Mouse (Mus musculus) cerebellum, adult 2 months (tissue): ENCODE measurements around the gene Ercc1.

Source experiments
- CTCF ChIP-seq: fragments of 200-500 bp; IDR thresholded peaks from 2 replicates; pipeline ENCODE4 v1.5.1; 2011; ENCODE audit warnings: low read depth, mild to moderate bottlenecking, control low read depth, low read length, moderate library complexity, borderline replicate concordance; ENCODE audit not compliant: insufficient read depth
- POLR2A ChIP-seq: fragments of 200-500 bp; IDR thresholded peaks from 2 replicates; pipeline ENCODE4 v1.6.1; 2011; ENCODE audit warnings: low read length, control low read depth, borderline replicate concordance; ENCODE audit not compliant: insufficient read depth

DNA sequence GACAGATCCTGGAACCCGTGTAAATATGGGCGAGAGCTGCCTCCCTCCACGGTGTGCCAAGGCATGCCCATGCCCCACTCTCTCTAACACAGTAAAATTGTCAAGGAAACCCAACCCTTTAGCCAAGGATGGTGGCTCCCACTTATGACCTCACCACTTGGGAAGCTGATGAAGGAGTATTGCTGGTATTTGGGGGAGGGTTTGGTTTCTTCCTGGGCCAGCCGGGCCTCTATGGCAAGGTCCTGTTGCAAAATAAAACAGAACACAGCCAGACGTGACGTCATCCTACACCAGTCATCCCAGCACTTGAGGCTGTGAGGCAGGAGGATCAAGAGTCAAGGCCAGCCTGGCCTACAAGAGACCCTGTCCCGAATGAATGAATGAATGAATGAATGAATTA, 6.0 kb upstream of the Ercc1 start:
- no peak for TF ChIP-seq POLR2A
- TF ChIP-seq CTCF: no peak
